Mouse (Mus musculus) testis, adult 2 months (tissue): ENCODE results near the gene Bglap. TPM values are rescaled to one million over a fixed set of nuclear protein-coding genes. Genes with fewer than 3 reads are reported as not detected.
"Not testable (repeated sequence)": the region's sequence is repeated elsewhere in the genome, so short reads cannot be mapped to it uniquely, and the experiment has no call there.

Experiments
- H3K27ac ChIP-seq: fragments of 200-500 bp; 2 replicates; pipeline ENCODE4 v1.5.1; 2012; ENCODE audit warnings: low read depth, low read length; ENCODE audit not compliant: control insufficient read depth, insufficient read depth
- H3K27me3 ChIP-seq: fragments of 200-500 bp; 2 replicates; pipeline ENCODE4 v1.6.1; 2012; ENCODE audit warnings: mild to moderate bottlenecking, low read length, moderate library complexity; ENCODE audit not compliant: control insufficient read depth, insufficient read depth
- H3K36me3 ChIP-seq: fragments of 200-500 bp; 2 replicates; pipeline ENCODE4 v1.6.1; 2012; ENCODE audit warnings: mild to moderate bottlenecking, low read length; ENCODE audit not compliant: control insufficient read depth, insufficient read depth
- H3K4me1 ChIP-seq: fragments of 200-500 bp; 2 replicates; pipeline ENCODE4 v1.6.1; 2012; ENCODE audit warnings: low read length; ENCODE audit not compliant: control insufficient read depth, insufficient read depth
- H3K4me3 ChIP-seq: fragments of 200-500 bp; 2 replicates; pipeline ENCODE4 v1.5.1; 2012; ENCODE audit warnings: low read depth, mild to moderate bottlenecking, low read length, moderate library complexity, mixed read lengths; ENCODE audit not compliant: control insufficient read depth
- CTCF ChIP-seq: fragments of 200-500 bp; IDR thresholded peaks from 2 replicates; pipeline ENCODE4 v1.5.1; 2012; ENCODE audit warnings: low read depth, mild to moderate bottlenecking, inconsistent platforms, low read length, moderate library complexity; ENCODE audit not compliant: control insufficient read depth, insufficient read depth, insufficient replicate concordance
- POLR2A ChIP-seq: fragments of 200-500 bp; IDR thresholded peaks from 2 replicates; pipeline ENCODE4 v1.6.1; 2012; ENCODE audit warnings: low read depth, mild to moderate bottlenecking, inconsistent platforms, low read length, moderate library complexity; ENCODE audit not compliant: control insufficient read depth
- polyA plus RNA-seq: library from polyadenylated mRNA; depleted of rRNA; stranded (reverse); fragments of >200 nt; gene quantifications from 2 replicates; pipeline ENCODE4 v1.2.3, GENCODE M21; 2012

Gene Bglap
- polyA plus RNA-seq, 1 experiment, result not detected

DNA sequence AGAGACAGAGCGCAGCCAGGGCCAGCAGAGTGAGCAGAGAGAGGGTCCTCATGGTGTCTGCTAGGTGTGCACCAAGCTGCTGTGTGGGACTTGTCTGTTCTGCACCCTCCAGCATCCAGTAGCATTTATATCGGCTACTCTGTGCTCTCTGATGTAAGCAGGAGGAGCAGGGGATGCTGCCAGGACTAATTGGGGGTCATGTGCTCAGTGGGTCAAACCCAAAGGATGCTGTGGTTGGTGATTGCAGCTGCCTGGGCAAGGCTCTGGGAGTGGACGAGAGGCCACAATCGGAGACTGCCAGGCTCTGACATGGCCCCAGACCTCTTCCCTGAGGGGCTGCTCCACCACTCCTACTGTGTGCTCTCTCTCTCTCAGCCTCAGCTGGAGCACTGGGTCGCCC lies 5.7 kb downstream of the Bglap start, which contains the start of gene Bglap2:
Bglap2 (minus strand) TSS at position 101 of the 400 bp plus-strand sequence.
- not testable (repeated sequence) for H3K36me3 ChIP-seq, H3K4me1 ChIP-seq, H3K4me3 ChIP-seq, H3K27me3 ChIP-seq, H3K27ac ChIP-seq

GRCm38 (mm10) chr3:88376644-88377043 lies 7.6 kb downstream of the Bglap start:
- not testable (repeated sequence) for H3K4me1 ChIP-seq, H3K27ac ChIP-seq, H3K36me3 ChIP-seq, H3K27me3 ChIP-seq, H3K4me3 ChIP-seq

DNA sequence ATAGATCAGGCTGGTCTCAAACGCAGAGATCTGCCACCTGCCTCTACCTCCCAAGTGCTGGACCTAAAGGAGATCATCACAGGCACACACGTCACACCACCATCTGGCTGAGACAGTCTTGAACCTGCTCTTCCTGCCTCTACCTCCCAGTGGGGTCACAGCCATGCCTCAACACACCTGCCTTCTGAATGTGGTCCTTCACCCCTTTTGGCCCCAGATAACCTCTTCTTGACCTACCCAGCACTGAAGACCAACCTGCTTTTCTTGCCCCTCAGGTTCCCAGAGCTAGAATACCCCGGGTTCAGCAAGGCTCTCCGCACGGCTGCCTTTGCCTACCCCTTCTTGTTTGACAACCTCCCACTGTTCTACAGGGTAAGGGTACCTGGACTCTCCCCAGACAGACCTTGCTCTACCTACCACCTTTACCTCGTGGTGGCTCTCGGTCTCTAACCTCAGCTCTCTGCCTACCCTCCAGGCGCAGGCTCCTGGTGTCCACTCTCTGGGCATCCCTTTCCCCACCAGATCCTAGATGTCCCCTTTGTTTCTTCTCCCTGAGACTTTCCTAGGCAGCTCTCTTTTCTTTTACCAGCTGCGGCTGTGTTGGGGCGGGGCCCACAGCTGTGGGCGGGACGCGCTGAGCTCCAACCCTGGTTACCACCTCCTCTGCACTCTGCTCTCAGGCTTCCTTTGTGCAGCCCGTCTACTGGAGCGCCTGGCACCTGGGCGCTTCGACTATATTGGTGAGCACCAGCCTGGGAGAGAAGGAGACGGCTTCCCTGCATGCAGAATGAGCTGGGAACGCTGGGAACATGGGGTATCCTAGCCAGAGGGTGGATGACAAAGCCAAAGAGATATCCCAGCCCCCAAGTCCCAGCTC lies 8.3 kb downstream of the Bglap start:
- not testable (repeated sequence) for H3K36me3 ChIP-seq, H3K27ac ChIP-seq, H3K4me1 ChIP-seq, H3K4me3 ChIP-seq, H3K27me3 ChIP-seq

- not testable (repeated sequence) for H3K27me3 ChIP-seq, H3K4me3 ChIP-seq, H3K36me3 ChIP-seq, H3K4me1 ChIP-seq, H3K27ac ChIP-seq
These were observed 11.6 kb downstream of the Bglap start, which contains the start of gene Bglap3 for GRCm38 (mm10) chr3:88372643-88373042. Gene Bglap3 (minus strand): TSS chr3:88372743.

- H3K36me3 ChIP-seq, H3K27me3 ChIP-seq: not testable (repeated sequence)
- H3K4me1 ChIP-seq, result peaks cover 16% of the 10 kb centered on the region
These were observed 15.8 kb downstream of the Bglap start for GRCm38 (mm10) chr3:88368511-88368910.

DNA sequence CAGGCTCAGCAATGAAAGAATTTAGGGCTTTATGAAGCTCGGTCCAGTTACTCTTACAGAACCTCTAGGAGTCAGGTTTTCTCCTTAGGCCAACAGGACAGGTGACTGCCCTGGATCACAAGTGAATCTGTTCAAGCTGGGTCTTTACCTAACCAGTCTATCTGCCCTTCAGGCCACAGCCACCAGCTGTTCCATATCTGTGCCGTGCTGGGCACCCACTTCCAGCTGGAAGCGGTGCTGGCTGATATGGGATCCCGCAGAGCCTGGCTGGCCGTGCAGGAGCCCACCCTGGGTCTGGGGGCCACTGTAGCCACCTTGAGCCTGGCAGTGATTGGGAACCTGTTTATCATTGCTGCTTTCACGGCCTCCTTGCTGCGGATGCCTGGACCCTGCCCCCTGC lies 16.7 kb downstream of the Bglap start:
- peaks cover 16% of the 10 kb centered on the region for H3K4me1 ChIP-seq
- not testable (repeated sequence) for H3K27me3 ChIP-seq, H3K36me3 ChIP-seq, H3K4me3 ChIP-seq, H3K27ac ChIP-seq

More at GRCm38 (mm10) chr3:88368511-88368910, 15.8 kb downstream of the Bglap start:
- not testable (repeated sequence) for H3K27ac ChIP-seq, H3K4me3 ChIP-seq

DNA sequence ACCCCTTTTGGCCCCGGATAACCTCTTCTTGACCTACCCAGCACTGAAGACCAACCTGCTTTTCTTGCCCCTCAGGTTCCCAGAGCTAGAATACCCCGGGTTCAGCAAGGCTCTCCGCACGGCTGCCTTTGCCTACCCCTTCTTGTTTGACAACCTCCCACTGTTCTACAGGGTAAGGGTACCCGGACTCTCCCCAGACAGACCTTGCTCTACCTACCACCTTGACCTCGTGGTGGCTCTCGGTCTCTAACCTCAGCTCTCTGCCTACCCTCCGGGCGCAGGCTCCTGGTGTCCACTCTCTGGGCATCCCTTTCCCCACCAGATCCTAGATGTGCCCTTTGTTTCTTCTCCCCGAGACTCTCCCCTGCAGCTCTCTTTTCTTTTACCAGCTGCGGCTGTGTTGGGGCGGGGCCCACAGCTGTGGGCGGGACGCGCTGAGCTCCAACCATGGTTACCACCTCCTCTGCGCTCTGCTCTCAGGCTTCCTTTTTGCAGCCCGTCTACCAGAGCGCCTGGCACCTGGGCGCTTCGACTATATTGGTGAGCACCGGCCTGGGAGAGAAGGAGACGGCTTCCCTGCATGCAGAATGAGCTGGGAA lies 17.3 kb downstream of the Bglap start:
- H3K4me1 ChIP-seq, result peaks cover 16% of the 10 kb centered on the region
- not testable (repeated sequence) for H3K36me3 ChIP-seq, H3K27ac ChIP-seq, H3K4me3 ChIP-seq, H3K27me3 ChIP-seq

- TF ChIP-seq POLR2A, result no peak
- TF ChIP-seq CTCF, result no peak
- peaks cover 16% of the 10 kb centered on the region for H3K4me1 ChIP-seq
- H3K4me3 ChIP-seq, result peak overlapping the region; percentile 10
- H3K36me3 ChIP-seq, result no peaks in the 10 kb centered on the region
- no peak overlapping the region for H3K27ac ChIP-seq
- H3K27me3 ChIP-seq, result no peaks in the 10 kb centered on the region
These were observed 18.4 kb downstream of the Bglap start for GRCm38 (mm10) chr3:88365705-88366361.
